Mouse (Mus musculus): ENCODE data around the gene Figla.

The Figla gene

DNA sequence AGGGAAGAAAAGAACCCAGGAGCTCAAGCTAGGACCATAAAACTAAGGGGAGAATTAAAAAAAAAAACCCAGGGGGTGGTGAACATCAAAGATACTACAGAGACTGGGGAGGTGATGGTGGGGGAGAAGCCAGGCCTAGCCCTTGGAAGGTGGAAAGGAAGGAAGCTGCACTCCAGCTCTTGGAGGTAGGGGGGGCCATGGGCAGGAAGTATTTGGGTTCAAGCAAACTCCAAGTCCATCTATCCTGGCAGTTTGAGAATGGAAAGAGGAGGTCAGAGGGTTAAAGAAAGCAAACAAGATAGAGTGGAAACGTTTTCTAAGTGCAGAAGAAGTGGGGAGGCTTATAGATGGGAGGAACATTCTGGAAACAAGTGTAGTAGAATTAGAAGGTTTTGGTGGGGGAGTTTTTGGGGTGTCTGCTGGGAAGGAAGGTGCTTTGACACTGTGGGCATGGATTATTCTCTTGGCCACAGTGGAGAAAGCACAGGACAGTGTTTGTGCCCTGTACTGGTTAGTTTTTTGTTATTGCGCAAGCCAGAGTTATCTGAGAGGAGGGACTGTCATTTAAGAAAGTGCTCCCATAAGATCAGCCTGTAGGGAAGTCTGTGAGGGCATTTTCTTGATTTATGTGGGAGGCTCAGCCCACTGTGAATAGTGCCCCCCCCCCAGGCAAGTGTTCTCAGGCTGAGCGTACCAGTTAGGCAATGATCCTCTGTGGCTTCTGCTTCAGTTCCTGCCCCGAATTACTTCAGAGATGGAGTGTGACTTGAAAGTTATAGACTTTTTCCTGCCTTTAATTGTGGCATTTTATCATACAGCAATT, 3.7 kb downstream of the Figla start:
- no peaks in the 10 kb centered on the region for H3K4me1 ChIP-seq (replicated peaks; ENCODE audit: low read depth, low read length)
- no peaks in the 10 kb centered on the region; the same call in 1 of the 2 replicates for H3K9me3 ChIP-seq (ENCODE audit: low read length)
- no peak overlapping the region for H3K4me3 ChIP-seq (replicated peaks; ENCODE audit: low read length)
- H3K36me3 ChIP-seq (ENCODE audit: insufficient read depth, low read length) = no peaks in the 10 kb centered on the region
- no peak for TF ChIP-seq CTCF (conservative IDR thresholded peaks at IDR 0.05; ENCODE audit: low read length)
- TF ChIP-seq POU5F1 (IDR thresholded peaks at IDR 0.05; ENCODE audit: borderline replicate concordance, low read length) = no peak
- TF ChIP-seq NANOG (IDR thresholded peaks at IDR 0.05; ENCODE audit: borderline replicate concordance, low read length) = no peak
- peaks cover 68% of the 10 kb centered on the region for H3K27me3 ChIP-seq (ENCODE audit: insufficient read depth, low read length)

DNA sequence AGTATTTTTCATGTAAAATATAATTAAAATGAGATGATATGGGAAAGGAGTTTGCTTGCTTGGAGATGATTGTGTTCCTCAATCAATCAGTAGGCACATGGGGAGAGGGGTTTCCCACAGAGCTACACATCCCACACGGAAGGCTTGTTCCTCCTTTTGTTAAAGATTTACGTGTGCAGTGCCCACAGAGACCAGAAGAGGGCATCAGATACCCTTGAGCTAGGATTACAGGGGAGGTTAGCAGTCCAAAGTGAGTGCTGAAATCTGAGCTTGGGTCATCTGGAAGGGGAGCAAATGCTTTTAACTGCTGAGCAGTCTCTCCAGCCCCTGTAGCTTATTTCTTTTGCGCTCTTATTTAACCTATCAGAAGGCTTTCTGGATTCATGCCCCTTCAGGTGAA, 5.0 kb downstream of the Figla start:
- peaks cover 67% of the 10 kb centered on the region for H3K27me3 ChIP-seq (ENCODE audit: insufficient read depth, low read length)
- H3K4me1 ChIP-seq (replicated peaks; ENCODE audit: low read depth, low read length) = no peaks in the 10 kb centered on the region
- TF ChIP-seq POU5F1 (IDR thresholded peaks at IDR 0.05; ENCODE audit: borderline replicate concordance, low read length) (no peak), CTCF (conservative IDR thresholded peaks at IDR 0.05; ENCODE audit: low read length) (no peak), NANOG (IDR thresholded peaks at IDR 0.05; ENCODE audit: borderline replicate concordance, low read length) (no peak)
- no peak overlapping the region for H3K4me3 ChIP-seq (replicated peaks; ENCODE audit: low read length)
- no peaks in the 10 kb centered on the region for H3K36me3 ChIP-seq (ENCODE audit: insufficient read depth, low read length)
- no peaks in the 10 kb centered on the region; the same call in 1 of the 2 replicates for H3K9me3 ChIP-seq (ENCODE audit: low read length)

DNA sequence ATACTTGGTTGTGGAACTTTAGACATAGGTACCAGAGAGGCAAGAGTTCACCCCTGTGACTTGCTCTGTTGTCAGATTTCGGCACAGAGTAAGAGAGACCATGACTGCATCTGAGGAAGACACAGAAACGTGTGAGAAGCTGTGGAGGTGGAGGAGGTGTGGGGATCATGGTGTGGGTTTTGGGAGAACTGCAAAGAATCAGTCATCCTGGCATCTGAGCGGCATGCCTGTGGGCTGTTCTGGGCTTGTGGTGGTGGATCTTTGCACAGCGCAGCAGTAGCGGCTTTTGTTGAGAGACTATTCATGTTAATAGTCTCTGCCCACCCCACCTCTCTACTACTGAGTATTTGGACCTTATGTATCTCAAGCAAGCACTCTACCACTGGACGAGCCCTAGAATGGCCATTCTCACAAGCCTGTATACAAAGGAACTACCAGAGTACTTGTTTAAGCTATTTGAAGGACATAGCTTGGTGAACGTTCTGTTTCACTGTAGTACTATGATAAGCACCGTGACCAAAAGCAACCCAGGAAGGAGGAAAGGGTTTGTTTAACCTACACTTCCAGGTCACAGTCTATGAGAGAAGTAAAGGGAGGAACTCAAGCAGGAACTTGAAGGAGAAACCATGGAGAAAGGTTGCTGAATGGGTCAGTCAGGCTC, 10.8 kb downstream of the Figla start:
- Histone ChIP-seq H3K4me3 (replicated peaks; ENCODE audit: low read length) (no peak overlapping the region), H3K27me3 (ENCODE audit: insufficient read depth, low read length) (peaks cover 71% of the 10 kb centered on the region), H3K9me3 (ENCODE audit: low read length) (peaks cover 6% of the 10 kb centered on the region; the same call in 1 of the 2 replicates), H3K4me1 (replicated peaks; ENCODE audit: low read depth, low read length) (no peaks in the 10 kb centered on the region; the same call in 1 of the 2 replicates), H3K36me3 (ENCODE audit: insufficient read depth, low read length) (no peaks in the 10 kb centered on the region)
- TF ChIP-seq NANOG (IDR thresholded peaks at IDR 0.05; ENCODE audit: borderline replicate concordance, low read length) (no peak), CTCF (conservative IDR thresholded peaks at IDR 0.05; ENCODE audit: low read length) (no peak), POU5F1 (IDR thresholded peaks at IDR 0.05; ENCODE audit: borderline replicate concordance, low read length) (no peak)

DNA sequence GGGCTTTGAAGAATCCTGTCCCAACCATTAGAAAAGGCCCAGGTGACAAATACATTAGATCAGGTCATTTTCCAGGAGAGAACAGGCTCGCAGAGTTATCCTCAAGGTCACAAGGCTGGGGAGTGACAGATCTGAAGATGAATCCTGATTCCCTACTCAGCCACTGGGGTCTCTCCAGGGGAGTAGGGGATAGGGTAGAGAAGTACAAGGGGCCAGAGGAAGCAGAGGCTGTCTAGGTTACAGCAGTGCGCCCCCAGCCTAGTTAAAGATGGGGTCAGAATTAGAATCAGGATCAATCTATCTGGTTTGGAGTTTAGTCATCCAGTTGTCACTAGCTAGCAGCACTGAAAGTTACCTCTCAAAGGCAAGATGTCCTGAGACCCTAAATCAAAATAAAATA, 12.2 kb downstream of the Figla start:
- no peaks in the 10 kb centered on the region for H3K36me3 ChIP-seq (ENCODE audit: insufficient read depth, low read length)
- TF ChIP-seq NANOG (IDR thresholded peaks at IDR 0.05; ENCODE audit: borderline replicate concordance, low read length) (no peak), POU5F1 (IDR thresholded peaks at IDR 0.05; ENCODE audit: borderline replicate concordance, low read length) (no peak), CTCF (conservative IDR thresholded peaks at IDR 0.05; ENCODE audit: low read length) (no peak)
- H3K27me3 ChIP-seq (ENCODE audit: insufficient read depth, low read length) = peaks cover 67% of the 10 kb centered on the region
- peak overlapping the region; percentile 80 for H3K4me3 ChIP-seq (replicated peaks; ENCODE audit: low read length)
- no peaks in the 10 kb centered on the region; the same call in 1 of the 2 replicates for H3K4me1 ChIP-seq (replicated peaks; ENCODE audit: low read depth, low read length)
- peaks cover 6% of the 10 kb centered on the region; the same call in 1 of the 2 replicates for H3K9me3 ChIP-seq (ENCODE audit: low read length)

DNA sequence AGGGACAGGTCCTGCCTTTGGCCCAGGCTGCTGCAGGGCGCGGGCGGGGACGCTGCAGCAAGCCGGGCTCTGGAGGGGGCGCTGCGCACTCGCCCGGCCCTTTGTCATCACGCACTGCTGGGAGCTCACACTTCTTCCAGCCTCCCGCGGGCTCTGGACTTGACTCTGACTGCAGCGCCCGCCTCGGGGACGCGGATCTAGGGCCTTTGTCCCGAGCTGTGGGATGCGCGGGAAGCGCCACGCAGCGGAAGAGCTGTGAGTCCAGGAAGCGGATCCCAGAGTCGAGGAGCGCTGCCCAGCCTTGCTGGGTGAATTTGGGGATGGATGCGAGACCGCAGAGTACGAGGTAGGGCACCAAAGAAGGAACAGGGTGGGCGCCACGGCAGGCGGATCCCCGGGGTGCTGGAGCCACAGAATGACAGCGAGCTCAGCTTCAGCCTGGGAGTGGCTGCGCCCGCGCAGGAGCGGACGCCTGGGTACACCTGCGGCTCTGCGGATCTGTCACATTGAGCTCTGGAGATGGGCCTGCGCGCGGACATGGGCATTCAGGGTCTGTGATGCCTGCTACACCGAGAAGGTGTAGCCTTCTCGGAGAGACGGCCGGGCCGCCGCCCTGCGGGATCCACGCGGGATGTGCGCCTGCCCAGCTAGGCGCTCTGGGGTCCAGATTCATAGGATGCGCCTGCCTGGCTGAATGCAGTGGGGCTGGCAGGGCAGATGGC, 12.8 kb downstream of the Figla start, which contains the start of gene Add2:
TSS of gene Add2 (plus strand) at position 81 of the 722 bp plus-strand sequence.
- peak within 1 kb of the TSS; percentile 80 for H3K4me3 ChIP-seq (replicated peaks; ENCODE audit: low read length)
- no peaks in the 10 kb centered on the region; the same call in 1 of the 2 replicates for H3K4me1 ChIP-seq (replicated peaks; ENCODE audit: low read depth, low read length)
- H3K9me3 ChIP-seq (ENCODE audit: low read length) = peaks cover 6% of the 10 kb centered on the region; the same call in 1 of the 2 replicates
- H3K36me3 ChIP-seq (ENCODE audit: insufficient read depth, low read length) = no peaks in the 10 kb centered on the region
- TF ChIP-seq POU5F1 (IDR thresholded peaks at IDR 0.05; ENCODE audit: borderline replicate concordance, low read length) (no peak), NANOG (IDR thresholded peaks at IDR 0.05; ENCODE audit: borderline replicate concordance, low read length) (no peak), CTCF (conservative IDR thresholded peaks at IDR 0.05; ENCODE audit: low read length) (no peak)
- peaks cover 61% of the 10 kb centered on the region for H3K27me3 ChIP-seq (ENCODE audit: insufficient read depth, low read length)

DNA sequence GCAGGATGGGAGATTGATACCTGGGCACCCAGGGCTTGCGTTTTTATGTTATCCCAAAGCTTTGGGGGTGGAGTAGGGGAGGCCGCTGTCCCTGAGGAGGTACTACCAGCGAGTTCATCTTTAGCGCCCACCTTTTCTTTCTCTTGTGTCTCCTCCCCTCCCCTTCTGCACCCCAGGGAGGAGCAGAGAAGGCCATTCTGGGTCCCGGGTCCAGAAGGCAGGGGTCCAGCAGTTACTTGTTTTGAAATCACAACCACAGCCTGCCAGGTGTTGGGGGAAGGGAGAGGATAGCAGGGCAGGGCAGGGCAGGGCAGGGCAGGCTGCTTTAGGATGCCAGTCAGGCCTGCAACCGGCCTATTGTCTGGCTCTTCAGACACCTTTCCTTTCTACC, 13.3 kb downstream of the Figla start:
- Histone ChIP-seq H3K4me1 (replicated peaks; ENCODE audit: low read depth, low read length) (no peaks in the 10 kb centered on the region; the same call in 1 of the 2 replicates), H3K4me3 (replicated peaks; ENCODE audit: low read length) (peak overlapping the region; percentile 80), H3K27me3 (ENCODE audit: insufficient read depth, low read length) (peaks cover 59% of the 10 kb centered on the region), H3K9me3 (ENCODE audit: low read length) (peaks cover 6% of the 10 kb centered on the region; the same call in 1 of the 2 replicates), H3K36me3 (ENCODE audit: insufficient read depth, low read length) (no peaks in the 10 kb centered on the region)
- TF ChIP-seq CTCF (conservative IDR thresholded peaks at IDR 0.05; ENCODE audit: low read length) (no peak), POU5F1 (IDR thresholded peaks at IDR 0.05; ENCODE audit: borderline replicate concordance, low read length) (no peak), NANOG (IDR thresholded peaks at IDR 0.05; ENCODE audit: borderline replicate concordance, low read length) (no peak)

DNA sequence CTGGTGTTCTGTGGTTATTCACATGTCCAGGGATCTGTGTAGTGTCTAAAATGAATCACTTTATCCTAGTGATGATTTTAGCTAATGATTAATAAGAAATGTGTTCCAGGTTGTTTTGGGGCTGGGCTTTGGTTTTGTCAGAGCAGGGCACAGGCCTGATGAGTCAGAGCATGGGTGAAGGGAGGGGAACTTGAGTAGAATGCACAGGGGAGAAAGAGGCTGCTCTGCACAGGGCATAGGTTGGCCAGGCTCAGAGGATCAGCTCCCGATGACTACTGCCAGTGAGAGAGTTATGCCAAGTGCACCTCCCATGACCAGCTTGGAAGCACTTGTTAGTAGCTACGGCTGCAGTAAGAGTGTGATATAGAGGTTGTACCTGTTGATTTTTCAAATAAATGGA, 15.6 kb downstream of the Figla start:
- Histone ChIP-seq H3K36me3 (ENCODE audit: insufficient read depth, low read length) (no peaks in the 10 kb centered on the region), H3K4me1 (replicated peaks; ENCODE audit: low read depth, low read length) (no peaks in the 10 kb centered on the region; the same call in 1 of the 2 replicates), H3K27me3 (ENCODE audit: insufficient read depth, low read length) (peaks cover 42% of the 10 kb centered on the region), H3K4me3 (replicated peaks; ENCODE audit: low read length) (no peak overlapping the region), H3K9me3 (ENCODE audit: low read length) (peaks cover 6% of the 10 kb centered on the region; the same call in 1 of the 2 replicates)
- TF ChIP-seq CTCF (conservative IDR thresholded peaks at IDR 0.05; ENCODE audit: low read length) (no peak), NANOG (IDR thresholded peaks at IDR 0.05; ENCODE audit: borderline replicate concordance, low read length) (no peak), POU5F1 (IDR thresholded peaks at IDR 0.05; ENCODE audit: borderline replicate concordance, low read length) (no peak)

DNA sequence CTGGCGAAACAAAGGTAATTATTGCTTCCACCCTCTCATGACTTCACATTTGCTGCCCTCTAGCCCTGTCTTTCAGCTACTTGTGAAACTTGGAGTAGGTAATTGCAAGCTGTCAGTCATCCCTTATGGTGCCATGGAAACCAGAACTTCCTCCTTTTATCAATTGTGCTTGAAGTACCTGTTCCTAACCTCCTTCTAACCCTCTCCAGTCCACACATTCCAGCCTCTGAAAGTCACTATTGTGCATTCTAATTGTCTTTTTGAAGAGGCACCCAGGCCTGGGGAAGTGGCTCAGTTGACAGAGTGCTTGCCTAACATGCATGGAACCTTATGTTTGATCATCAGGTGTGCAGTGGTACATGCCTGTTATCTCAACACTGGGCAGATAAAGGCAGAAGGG, 17.7 kb downstream of the Figla start:
- Histone ChIP-seq H3K27me3 (ENCODE audit: insufficient read depth, low read length) (peaks cover 20% of the 10 kb centered on the region), H3K36me3 (ENCODE audit: insufficient read depth, low read length) (no peaks in the 10 kb centered on the region), H3K4me3 (replicated peaks; ENCODE audit: low read length) (no peak overlapping the region), H3K4me1 (replicated peaks; ENCODE audit: low read depth, low read length) (no peaks in the 10 kb centered on the region; the same call in 1 of the 2 replicates), H3K9me3 (ENCODE audit: low read length) (peaks cover 6% of the 10 kb centered on the region; the same call in 1 of the 2 replicates)
- no peak for TF ChIP-seq CTCF (conservative IDR thresholded peaks at IDR 0.05; ENCODE audit: low read length)
- no peak for TF ChIP-seq NANOG (IDR thresholded peaks at IDR 0.05; ENCODE audit: borderline replicate concordance, low read length)
- no peak for TF ChIP-seq POU5F1 (IDR thresholded peaks at IDR 0.05; ENCODE audit: borderline replicate concordance, low read length)

Measured in E14TG2a.4 (cell line).